Mouse (Mus musculus) embryonic facial prominence, embryonic 14.5 days (tissue): ENCODE measurements at regions not wholly inside any gene's neighbourhood (a gene's known extent, or its start where the extent isn't known, plus 50 kb on each side); places are given as distances from the start of the nearest gene placed in this dataset. TPM values are rescaled to one million over a fixed set of nuclear protein-coding genes. Genes with fewer than 3 reads are reported as not detected.

Source experiments
- ATAC-seq: fragments of 200-750 bp; cut with Nextera tagmentation; 2 replicates; pipeline ENCODE4 v1.8.0; 2017; ENCODE audit warnings: low read depth, moderate number of reproducible peaks, moderate TSS enrichment
- DNase-seq: peaks from one replicate; pipeline ENCODE4 v3.0.0-alpha.2; 2015; ENCODE audit warnings: low spot score
- H3K27ac ChIP-seq: fragments of 300-500 bp; sonication (generic); replicated peaks from 2 replicates; pipeline ENCODE4 v1.5.1; 2014; ENCODE audit warnings: low read depth, mild to moderate bottlenecking, low read length, moderate library complexity
- H3K27me3 ChIP-seq: fragments of 300-500 bp; sonication (generic); replicated peaks from 2 replicates; pipeline ENCODE4 v1.6.1; 2014; ENCODE audit warnings: low read length; ENCODE audit not compliant: control insufficient read depth, insufficient read depth
- H3K36me3 ChIP-seq: fragments of 300-500 bp; sonication (generic); 2 replicates; pipeline ENCODE4 v1.6.1; 2014; ENCODE audit warnings: low read length, mixed read lengths; ENCODE audit not compliant: control insufficient read depth, insufficient read depth
- H3K4me1 ChIP-seq: fragments of 300-500 bp; sonication (generic); 2 replicates; pipeline ENCODE4 v1.6.1; 2014; ENCODE audit warnings: antibody characterized with exemption, low read length; ENCODE audit not compliant: control insufficient read depth, insufficient read depth
- H3K4me2 ChIP-seq: fragments of 300-500 bp; sonication (generic); 2 replicates; pipeline ENCODE4 v1.6.1; 2014; ENCODE audit warnings: low read depth, mild to moderate bottlenecking, low read length, moderate library complexity, mixed read lengths
- H3K4me3 ChIP-seq: fragments of 300-500 bp; sonication (generic); 2 replicates; pipeline ENCODE4 v1.5.1; 2014; ENCODE audit warnings: low read depth, mild to moderate bottlenecking, low read length
- H3K9ac ChIP-seq: fragments of 300-500 bp; sonication (generic); 2 replicates; pipeline ENCODE4 v1.6.1; 2014; ENCODE audit warnings: low read depth, mild to moderate bottlenecking, low read length, moderate library complexity, mixed read lengths
- H3K9me3 ChIP-seq: fragments of 300-500 bp; sonication (generic); 2 replicates; pipeline ENCODE4 v1.6.1; 2016; ENCODE audit warnings: low read length; ENCODE audit not compliant: control insufficient read depth
- WGBS: fragments of 180-500 bp; shearing (Covaris S2); extraction: QIAGEN DNeasy Blood & Tissue Kit; methylation state at CpG from one replicate; pipeline ENCODE4 v1.1.7; 2014; 5-methylcytosine and 5-hydroxymethylcytosine counted together
- microRNA-seq: library from miRNA; unstranded; fragments of <30 nt; microRNA quantifications from one replicate; pipeline ENCODE4, GENCODE M21; 2016; ENCODE audit warnings: borderline number of aligned reads

- ATAC-seq, result no peak
- H3K9me3 ChIP-seq, result no peaks in the 10 kb centered on the region
These were observed 428.7 kb upstream of the Ddx18 start for GRCm38 (mm10) chr1:121996461-121996860.

GRCm38 (mm10) chr1:121990653-121991052 is 422.9 kb upstream of the Ddx18 start:
- H3K36me3 ChIP-seq, result no peaks in the 10 kb centered on the region
- no peak overlapping the region for H3K4me3 ChIP-seq
- WGBS, result 62% methylated on average over 2 of the region's 2 CpGs
- H3K4me1 ChIP-seq, result no peaks in the 10 kb centered on the region
- DNase-seq, result peak; percentile 23
- no peak overlapping the region for H3K4me2 ChIP-seq
- no peaks in the 10 kb centered on the region for H3K9me3 ChIP-seq
- ATAC-seq, result no peak
- H3K27ac ChIP-seq, result no peak overlapping the region
- H3K27me3 ChIP-seq, result no peaks in the 10 kb centered on the region
- H3K9ac ChIP-seq, result no peak overlapping the region

More at GRCm38 (mm10) chr1:121996461-121996860, 428.7 kb upstream of the Ddx18 start:
- Histone ChIP-seq H3K27ac (no peak overlapping the region), H3K4me1 (no peaks in the 10 kb centered on the region), H3K4me2 (no peak overlapping the region), H3K4me3 (no peak overlapping the region), H3K9ac (no peak overlapping the region), H3K27me3 (no peaks in the 10 kb centered on the region), H3K36me3 (no peaks in the 10 kb centered on the region)
- WGBS, result 88% methylated on average over 1 of the region's 1 CpGs
- DNase-seq, result no peak

GRCm38 (mm10) chr1:121958942-121959341 is 391.2 kb upstream of the Ddx18 start:
- ATAC-seq (no peak), DNase-seq (no peak)
- H3K9me3 ChIP-seq, result no peaks in the 10 kb centered on the region
- H3K36me3 ChIP-seq, result no peaks in the 10 kb centered on the region
- H3K27ac ChIP-seq, result no peak overlapping the region
- H3K4me1 ChIP-seq, result no peaks in the 10 kb centered on the region
- no peaks in the 10 kb centered on the region for H3K27me3 ChIP-seq
- no peak overlapping the region for H3K4me2 ChIP-seq
- no peak overlapping the region for H3K4me3 ChIP-seq
- no peak overlapping the region for H3K9ac ChIP-seq

- ATAC-seq (no peak), DNase-seq (no peak)
- no peak overlapping the region for H3K4me3 ChIP-seq
- H3K9me3 ChIP-seq, result no peaks in the 10 kb centered on the region
- no peaks in the 10 kb centered on the region for H3K27me3 ChIP-seq
- H3K4me2 ChIP-seq, result no peak overlapping the region
- no peak overlapping the region for H3K27ac ChIP-seq
- no peaks in the 10 kb centered on the region for H3K36me3 ChIP-seq
- H3K9ac ChIP-seq, result no peak overlapping the region
- no peaks in the 10 kb centered on the region for H3K4me1 ChIP-seq
- 85% methylated on average over 1 of the region's 1 CpGs for WGBS
These were observed 368.1 kb upstream of the Ddx18 start for GRCm38 (mm10) chr1:121935911-121936310.

Small RNA genes in the stretch of these regions (microRNA-seq; reads per million reads assigned to microRNA genes)
- gene Gm26472, result not detected
